Mouse (Mus musculus) C2C12 (cell line): ENCODE measurements around the gene Ankrd33. TPM values are rescaled to one million over a fixed set of nuclear protein-coding genes. Genes with fewer than 3 reads are reported as not detected.
A peak's percentile ranks its signal among the peaks of the same experiment; 100 is the strongest.

Experiments used
- H3K27me3 ChIP-seq: one replicate; pipeline ENCODE4 v1.6.1; 2011; ENCODE audit not compliant: control insufficient read depth, insufficient read depth, insufficient read length
- H3K36me3 ChIP-seq: one replicate; pipeline ENCODE4 v1.6.1; 2011; ENCODE audit not compliant: control insufficient read depth, insufficient read depth
- H3K4me3 ChIP-seq: one replicate; pipeline ENCODE4 v1.5.1; 2011; ENCODE audit warnings: mild to moderate bottlenecking, control low read depth; ENCODE audit not compliant: poor library complexity, insufficient read depth, severe bottlenecking
- H3K79me2 ChIP-seq: one replicate; pipeline ENCODE4 v1.6.1; 2011; ENCODE audit not compliant: control insufficient read depth, insufficient read depth
- H3K79me3 ChIP-seq: one replicate; pipeline ENCODE4 v1.6.1; 2011; ENCODE audit warnings: low read depth, control low read depth
- H3ac ChIP-seq: one replicate; pipeline ENCODE3; 2011; ENCODE audit warnings: low read depth; ENCODE audit not compliant: control insufficient read depth, insufficient read length
- CEBPB ChIP-seq: IDR thresholded peaks from one replicate; pipeline ENCODE4 v1.6.1; 2011; ENCODE audit warnings: low read depth, mild to moderate bottlenecking, control low read depth, moderate library complexity
- CTCF ChIP-seq: IDR thresholded peaks from one replicate; pipeline ENCODE4 v1.5.1; 2011; ENCODE audit not compliant: control insufficient read depth, insufficient read depth, insufficient read length
- FOSL1 ChIP-seq: IDR thresholded peaks from one replicate; pipeline ENCODE4 v1.8.0; 2011; ENCODE audit warnings: mild to moderate bottlenecking, low read length; ENCODE audit not compliant: poor library complexity, insufficient read depth, severe bottlenecking
- MAX ChIP-seq: IDR thresholded peaks from one replicate; pipeline ENCODE4 v1.6.1; 2011; ENCODE audit warnings: mild to moderate bottlenecking, control low read depth
- MYOD1 ChIP-seq: IDR thresholded peaks from one replicate; pipeline ENCODE4 v1.6.1; 2011; ENCODE audit warnings: low read depth; ENCODE audit not compliant: control insufficient read depth, insufficient read length
- MYOG ChIP-seq: IDR thresholded peaks from one replicate; pipeline ENCODE4 v1.6.1; 2011; ENCODE audit not compliant: control insufficient read depth, insufficient read length; ENCODE audit errors: extremely low read depth
- USF1 ChIP-seq: IDR thresholded peaks from one replicate; pipeline ENCODE4 v1.6.1; 2011; ENCODE audit warnings: low read depth, mild to moderate bottlenecking, control low read depth, moderate library complexity
- polyA plus RNA-seq: library from polyadenylated mRNA; unstranded; fragments of >200 nt; fragmentation: generic; extraction: Trizol; gene quantifications from one replicate; pipeline ENCODE4 v1.2.1, GENCODE M21; 2012; ENCODE audit warnings: missing spikeins

Gene Ankrd33
- polyA plus RNA-seq, 1 experiment = not detected

GRCm38 (mm10) chr15:101076071-101077000, 39.2 kb upstream of the Ankrd33 start:
- Histone ChIP-seq H3K4me3 (no peak overlapping the region), H3K27me3 (peaks cover 95% of the 10 kb centered on the region), H3K36me3 (no peaks in the 10 kb centered on the region), H3K79me3 (no peaks in the 10 kb centered on the region), H3ac (no peak overlapping the region), H3K79me2 (no peaks in the 10 kb centered on the region)
- TF ChIP-seq MYOG (no peak), USF1 (no peak), MYOD1 (no peak), FOSL1 (no peak), MAX (no peak), CEBPB (no peak), CTCF (no peak)

GRCm38 (mm10) chr15:101077001-101077812, 38.3 kb upstream of the Ankrd33 start:
- Histone ChIP-seq H3K4me3 (no peak overlapping the region), H3K27me3 (peaks cover 91% of the 10 kb centered on the region), H3K79me3 (no peaks in the 10 kb centered on the region), H3K36me3 (no peaks in the 10 kb centered on the region), H3K79me2 (no peaks in the 10 kb centered on the region), H3ac (no peak overlapping the region)
- TF ChIP-seq MAX = no peak
- TF ChIP-seq FOSL1 = no peak
- TF ChIP-seq MYOD1 = no peak
- no peak for TF ChIP-seq CEBPB
- no peak for TF ChIP-seq MYOG
- no peak for TF ChIP-seq USF1
- no peak for TF ChIP-seq CTCF

- H3K79me2 ChIP-seq = no peaks in the 10 kb centered on the region
- peaks cover 88% of the 10 kb centered on the region for H3K27me3 ChIP-seq
- H3ac ChIP-seq = peak within 1 kb of the TSS; percentile 34
- H3K79me3 ChIP-seq = no peaks in the 10 kb centered on the region
- H3K36me3 ChIP-seq = no peaks in the 10 kb centered on the region
- TF ChIP-seq FOSL1 (no peak), CTCF (no peak), MYOG (no peak), CEBPB (no peak), USF1 (no peak), MAX (no peak), MYOD1 (no peak)
- no peak within 1 kb of the TSS for H3K4me3 ChIP-seq
These were observed 37.5 kb upstream of the Ankrd33 start, which contains the start of gene Fignl2 for GRCm38 (mm10) chr15:101077813-101078730. Gene Fignl2, minus strand, starts transcription at chr15:101078567.

- no peak overlapping the region for H3K4me3 ChIP-seq
These were observed 36.8 kb upstream of the Ankrd33 start for GRCm38 (mm10) chr15:101078731-101079156.

More at GRCm38 (mm10) chr15:101078731-101079156, 36.8 kb upstream of the Ankrd33 start:
- Histone ChIP-seq H3K79me3 (no peaks in the 10 kb centered on the region), H3K36me3 (no peaks in the 10 kb centered on the region), H3ac (peak overlapping the region; percentile 34), H3K79me2 (no peaks in the 10 kb centered on the region), H3K27me3 (peaks cover 87% of the 10 kb centered on the region)
- TF ChIP-seq MYOD1 = no peak
- TF ChIP-seq USF1 = no peak
- TF ChIP-seq CTCF = no peak
- TF ChIP-seq CEBPB = no peak
- no peak for TF ChIP-seq MAX
- TF ChIP-seq MYOG = no peak
- TF ChIP-seq FOSL1 = no peak
